Mouse (Mus musculus): Measurements from ENCODE around the gene Tesk2.

Tesk2 gene

DNA sequence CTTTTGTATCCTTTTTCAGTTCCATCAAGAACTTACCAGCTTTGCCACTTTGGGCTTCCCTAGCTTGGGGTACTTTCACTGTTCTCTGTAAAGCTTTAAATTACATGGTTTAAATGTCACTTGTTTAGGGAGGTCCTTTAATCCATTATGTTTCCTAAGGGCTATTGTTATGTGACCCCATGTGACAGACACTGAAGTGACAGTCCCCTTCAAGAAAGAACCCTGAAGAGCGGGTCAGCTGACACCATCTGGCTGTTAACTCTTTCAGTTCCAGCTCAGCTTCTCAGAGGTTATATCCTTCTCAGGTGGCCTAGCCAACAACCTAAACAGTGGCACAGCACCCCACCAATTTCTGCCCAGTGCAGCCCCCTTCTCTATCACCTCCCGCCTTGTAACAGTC, 133.5 kb downstream of the Tesk2 start:
- DNase-seq (ENCODE audit: low spot score in 2 of 2): no peak

All from cerebellum, postnatal 4 days (tissue).